Comparison of ENCODE assay signal across 14 mouse cellular contexts in genomic region chr1:61471779-61472578, GRCm38 (mm10).
DNase-seq lines count a peak whose midpoint lies in the region; ATAC-seq and TF ChIP-seq lines count a peak whose summit lies in the region.
"Had no signal": no experiment of that assay in that cellular context is flagged by ENCODE, and none has a peak within 500 bp of the region (broad histone marks: within the 10 kb centered on the region; RNA-seq: fewer than 3 reads in every experiment).

No protein-coding gene starts in this region.

- peak; percentile 67 for ATAC-seq in hindbrain, embryonic 11.5 days (ENCODE audit: low FRiP score)
- ATAC-seq in midbrain, postnatal 0 days (ENCODE audit: low FRiP score): peak; percentile 72
- ATAC-seq in heart, embryonic 11.5 days (replicated peaks; ENCODE audit: insufficient number of reproducible peaks, low FRiP score, low TSS enrichment): no peak
- ATAC-seq: intestine, postnatal 0 days had no signal

- H3K4me1 ChIP-seq in cortical plate, adult 2 months (ENCODE audit: control insufficient read depth, insufficient read depth, low read length): peaks cover 5% of the 10 kb centered on the region
- H3K4me1 ChIP-seq in hindbrain, embryonic 11.5 days (replicated peaks; ENCODE audit: control insufficient read depth, insufficient read depth, low read length): no peaks in the 10 kb centered on the region
- no peaks in the 10 kb centered on the region for H3K4me1 ChIP-seq in midbrain, postnatal 0 days (ENCODE audit: insufficient read depth, low read length)
- no peaks in the 10 kb centered on the region for H3K4me1 ChIP-seq in heart, embryonic 11.5 days (ENCODE audit: control insufficient read depth, insufficient read depth, low read length)
- H3K4me1 ChIP-seq: limb, embryonic 13.5 days had no signal

- peak overlapping the region; percentile 36 for H3K4me3 ChIP-seq in left cerebral cortex, adult 2 months
- H3K4me3 ChIP-seq in cortical plate, adult 2 months (ENCODE audit: insufficient read depth, low read length): peak overlapping the region; percentile 18
- no peak overlapping the region for H3K4me3 ChIP-seq in hindbrain, embryonic 11.5 days (ENCODE audit: low read depth, low read length)
- peak overlapping the region; percentile 11; the same call in 1 of the 2 replicates for H3K4me3 ChIP-seq in midbrain, postnatal 0 days (ENCODE audit: low read depth, low read length)
- no peak overlapping the region for H3K4me3 ChIP-seq in heart, embryonic 11.5 days (ENCODE audit: low read depth, low read length)
- H3K4me3 ChIP-seq: gastrocnemius, adult 2 months; limb, embryonic 13.5 days had no signal

- intact Hi-C loops in left cerebral cortex, adult 2 months (cut with DNase I): no loop called here
- intact Hi-C loops in left cerebral cortex, postnatal 4 days (cut with DNase I): no loop called here
- intact Hi-C loops in gastrocnemius, postnatal 14 days (cut with DNase I; ENCODE audit: low total_unique reads): no loop called here

- TF ChIP-seq CTCF in left cerebral cortex, adult 2 months (IDR thresholded peaks at IDR 0.05): no peak
- TF ChIP-seq CTCF in cortical plate, adult 2 months (IDR thresholded peaks at IDR 0.05; ENCODE audit: extremely low read depth, insufficient read depth, low read length): no peak
- no peak for TF ChIP-seq CTCF in midbrain, postnatal 0 days (IDR thresholded peaks at IDR 0.05)

- H3K27ac ChIP-seq in left cerebral cortex, adult 2 months: peak overlapping the region; percentile 80; the same call in 1 of the 2 replicates
- no peak overlapping the region for H3K27ac ChIP-seq in cortical plate, adult 2 months (ENCODE audit: insufficient read depth, low read length)
- peak overlapping the region; percentile 78 for H3K27ac ChIP-seq in hindbrain, embryonic 11.5 days (ENCODE audit: low read depth, low read length)
- peak overlapping the region; percentile 78 for H3K27ac ChIP-seq in midbrain, postnatal 0 days (ENCODE audit: low read depth, low read length)
- no peak overlapping the region for H3K27ac ChIP-seq in heart, embryonic 11.5 days (ENCODE audit: low read depth, low read length)
- H3K27ac ChIP-seq: gastrocnemius, adult 2 months; limb, embryonic 13.5 days had no signal

- no peaks in the 10 kb centered on the region for H3K27me3 ChIP-seq in hindbrain, embryonic 11.5 days (ENCODE audit: control insufficient read depth, insufficient read depth, low read length)
- H3K27me3 ChIP-seq in midbrain, postnatal 0 days (ENCODE audit: insufficient read depth, low read length): no peaks in the 10 kb centered on the region
- H3K27me3 ChIP-seq in heart, embryonic 11.5 days (ENCODE audit: control insufficient read depth, insufficient read depth, low read length): no peaks in the 10 kb centered on the region
- H3K27me3 ChIP-seq: limb, embryonic 13.5 days had no signal

- no peak overlapping the region for H3K4me2 ChIP-seq in hindbrain, embryonic 11.5 days (replicated peaks; ENCODE audit: low read depth, low read length)
- peak overlapping the region; percentile 48 for H3K4me2 ChIP-seq in midbrain, postnatal 0 days (ENCODE audit: low read depth, low read length, poor library complexity, severe bottlenecking)
- H3K4me2 ChIP-seq in heart, embryonic 11.5 days: no peak overlapping the region
- H3K4me2 ChIP-seq: limb, embryonic 13.5 days had no signal

- H3K9me3 ChIP-seq in hindbrain, embryonic 11.5 days (ENCODE audit: control insufficient read depth, low read length): no peaks in the 10 kb centered on the region
- H3K9me3 ChIP-seq in midbrain, postnatal 0 days (ENCODE audit: low read length): no peaks in the 10 kb centered on the region
- H3K9me3 ChIP-seq in heart, embryonic 11.5 days (replicated peaks; ENCODE audit: control insufficient read depth, low read length): no peaks in the 10 kb centered on the region
- H3K9me3 ChIP-seq: G1E; limb, embryonic 13.5 days had no signal

- H3K9ac ChIP-seq in hindbrain, embryonic 11.5 days (ENCODE audit: low read depth, low read length): no peak overlapping the region
- H3K9ac ChIP-seq in midbrain, postnatal 0 days (replicated peaks; ENCODE audit: low read length, poor library complexity, severe bottlenecking): 0 out of 2 replicates have a peak overlapping the region, but pooled peaks have one; percentile 39
- H3K9ac ChIP-seq in heart, embryonic 11.5 days (ENCODE audit: low read depth, low read length): no peak overlapping the region
- H3K9ac ChIP-seq: limb, embryonic 13.5 days had no signal

- no peak for TF ChIP-seq POLR2A in cortical plate, adult 2 months (IDR thresholded peaks at IDR 0.05; ENCODE audit: extremely low read depth, insufficient read depth, low read length)

- DNase-seq in left cerebral cortex, adult 2 months (ENCODE audit: extremely low spot score in 1 of 2, low spot score in 2 of 2): no peak
- DNase-seq in left cerebral cortex, postnatal 4 days: no peak
- DNase-seq in hindbrain, embryonic 11.5 days (ENCODE audit: low spot score): peak; percentile 10
- peak; percentile 36 for DNase-seq in midbrain, postnatal 0 days (ENCODE audit: low spot score)
- no peak for DNase-seq in gastrocnemius, postnatal 14 days
- no peak for DNase-seq in thymus, postnatal 0 days (ENCODE audit: low spot score)
- DNase-seq: adrenal gland, postnatal 14 days; cerebellum, adult 11-12 months; gastrocnemius, adult 2 months had no signal

- WGBS in hindbrain, embryonic 11.5 days: 70% methylated on average over 6 of the region's 6 CpGs
- WGBS in midbrain, postnatal 0 days: 26% methylated on average over 6 of the region's 6 CpGs
- 81% methylated on average over 6 of the region's 6 CpGs for WGBS in heart, embryonic 11.5 days (ENCODE audit: insufficient replicate concordance)

- H3K36me3 ChIP-seq in hindbrain, embryonic 11.5 days (ENCODE audit: control insufficient read depth, insufficient read depth, low read length): no peaks in the 10 kb centered on the region
- no peaks in the 10 kb centered on the region for H3K36me3 ChIP-seq in midbrain, postnatal 0 days (ENCODE audit: insufficient read depth, low read length)
- no peaks in the 10 kb centered on the region for H3K36me3 ChIP-seq in heart, embryonic 11.5 days (ENCODE audit: control insufficient read depth, insufficient read depth, low read length)
- H3K36me3 ChIP-seq: G1E; limb, embryonic 13.5 days had no signal

Comparison
In these comparisons a context has a peak if more than half of its experiments do, and no peak if none do; other contexts are left out.
1. DNase-seq: peak in hindbrain, embryonic 11.5 days (single experiment) and midbrain, postnatal 0 days (single experiment); none in left cerebral cortex, adult 2 months (0 of 2), left cerebral cortex, postnatal 4 days (single experiment), gastrocnemius, postnatal 14 days (single experiment) and thymus, postnatal 0 days (single experiment).
2. H3K27ac ChIP-seq: peak in left cerebral cortex, adult 2 months (single experiment), hindbrain, embryonic 11.5 days (single experiment) and midbrain, postnatal 0 days (single experiment); none in cortical plate, adult 2 months (single experiment) and heart, embryonic 11.5 days (single experiment).
3. H3K4me3 ChIP-seq: peak in left cerebral cortex, adult 2 months (single experiment), cortical plate, adult 2 months (single experiment) and midbrain, postnatal 0 days (single experiment); none in hindbrain, embryonic 11.5 days (single experiment) and heart, embryonic 11.5 days (single experiment).